Mouse (Mus musculus): ENCODE results near the gene Hoxa7.

Hoxa7 gene

GRCm38 (mm10) chr6:52196811-52197210, 24.8 kb downstream of the Hoxa7 start:
- ATAC-seq (ENCODE audit: low TSS enrichment) = no peak

- no peak for ATAC-seq (ENCODE audit: low TSS enrichment)
Measured at GRCm38 (mm10) chr6:52194690-52195089, 27.0 kb downstream of the Hoxa7 start.

GRCm38 (mm10) chr6:52191860-52192550, 29.6 kb downstream of the Hoxa7 start:
- no peak for ATAC-seq (ENCODE audit: low TSS enrichment)

GRCm38 (mm10) chr6:52190906-52191810, 30.5 kb downstream of the Hoxa7 start, which contains the start of gene Hoxa4:
Hoxa4 (minus strand) TSS chr6:52191753.
- no peak for ATAC-seq (ENCODE audit: low TSS enrichment)

GRCm38 (mm10) chr6:52190410-52190809, 31.2 kb downstream of the Hoxa7 start:
- ATAC-seq (ENCODE audit: low TSS enrichment) = no peak

GRCm38 (mm10) chr6:52189909-52190308, 31.7 kb downstream of the Hoxa7 start:
- no peak for ATAC-seq (ENCODE audit: low TSS enrichment)

- no peak for ATAC-seq (ENCODE audit: low TSS enrichment)
Measured at GRCm38 (mm10) chr6:52189172-52189591, 32.5 kb downstream of the Hoxa7 start.

GRCm38 (mm10) chr6:52186500-52186899, 35.2 kb downstream of the Hoxa7 start:
- ATAC-seq (ENCODE audit: low TSS enrichment) = no peak

GRCm38 (mm10) chr6:52185834-52186233, 35.8 kb downstream of the Hoxa7 start:
- ATAC-seq (ENCODE audit: low TSS enrichment) = no peak

- ATAC-seq (ENCODE audit: low TSS enrichment) = no peak
Measured at GRCm38 (mm10) chr6:52185222-52185621, 36.4 kb downstream of the Hoxa7 start.

GRCm38 (mm10) chr6:52184668-52185067, 37.0 kb downstream of the Hoxa7 start:
- ATAC-seq (ENCODE audit: low TSS enrichment) = no peak

- ATAC-seq (ENCODE audit: low TSS enrichment) = no peak
Measured at GRCm38 (mm10) chr6:52183311-52184080, 38.2 kb downstream of the Hoxa7 start.

GRCm38 (mm10) chr6:52182793-52183192, 38.9 kb downstream of the Hoxa7 start:
- ATAC-seq (ENCODE audit: low TSS enrichment) = no peak

- no peak for ATAC-seq (ENCODE audit: low TSS enrichment)
Measured at GRCm38 (mm10) chr6:52182030-52182429, 39.6 kb downstream of the Hoxa7 start.

- no peak for ATAC-seq (ENCODE audit: low TSS enrichment)
Measured at GRCm38 (mm10) chr6:52180726-52181125, 40.9 kb downstream of the Hoxa7 start.

GRCm38 (mm10) chr6:52180213-52180710, 41.4 kb downstream of the Hoxa7 start:
- ATAC-seq (ENCODE audit: low TSS enrichment) = no peak

- ATAC-seq (ENCODE audit: low TSS enrichment) = no peak
Measured at GRCm38 (mm10) chr6:52179690-52180089, 42.0 kb downstream of the Hoxa7 start.

- no peak for ATAC-seq (ENCODE audit: low TSS enrichment)
Measured at GRCm38 (mm10) chr6:52178918-52179665, 42.6 kb downstream of the Hoxa7 start.

- ATAC-seq (ENCODE audit: low TSS enrichment) = no peak
Measured at GRCm38 (mm10) chr6:52177806-52178205, 43.8 kb downstream of the Hoxa7 start.

GRCm38 (mm10) chr6:52177061-52177735, 44.5 kb downstream of the Hoxa7 start, which contains the start of gene 5730596B20Rik:
5730596B20Rik (plus strand) TSS chr6:52177498.
- ATAC-seq (ENCODE audit: low TSS enrichment) = no peak
